Mouse (Mus musculus): ENCODE results near the gene Atg16l2. TPM values are rescaled to one million over a fixed set of nuclear protein-coding genes. Genes with fewer than 3 reads are reported as not detected.

Gene Atg16l2
- total RNA-seq, 2 experiments from 2014 or later = 6.5 to 8.9 TPM

GRCm38 (mm10) chr7:101293138-101293537, 8.9 kb downstream of the Atg16l2 start:
- no peak for DNase-seq (ENCODE audit: low spot score)

- DNase-seq (ENCODE audit: low spot score) = no peak
Observed at GRCm38 (mm10) chr7:101292696-101293095, 9.4 kb downstream of the Atg16l2 start.

GRCm38 (mm10) chr7:101292086-101292485, 10.0 kb downstream of the Atg16l2 start:
- no peak for DNase-seq (ENCODE audit: low spot score)

GRCm38 (mm10) chr7:101291641-101292040, 10.4 kb downstream of the Atg16l2 start:
- no peak for DNase-seq (ENCODE audit: low spot score)

GRCm38 (mm10) chr7:101291211-101291610, 10.8 kb downstream of the Atg16l2 start:
- no peak for DNase-seq (ENCODE audit: low spot score)

GRCm38 (mm10) chr7:101290401-101290800, 11.7 kb downstream of the Atg16l2 start:
- no peak for DNase-seq (ENCODE audit: low spot score)

GRCm38 (mm10) chr7:101288436-101288835, 13.6 kb downstream of the Atg16l2 start:
- peak; percentile 49 for DNase-seq (ENCODE audit: low spot score)

GRCm38 (mm10) chr7:101287820-101288219, 14.2 kb downstream of the Atg16l2 start:
- no peak for DNase-seq (ENCODE audit: low spot score)

GRCm38 (mm10) chr7:101286891-101287290, 15.2 kb downstream of the Atg16l2 start:
- no peak for DNase-seq (ENCODE audit: low spot score)

GRCm38 (mm10) chr7:101284504-101284903, 17.5 kb downstream of the Atg16l2 start:
- DNase-seq (ENCODE audit: low spot score) = no peak

GRCm38 (mm10) chr7:101282721-101283120, 19.3 kb downstream of the Atg16l2 start:
- no peak for DNase-seq (ENCODE audit: low spot score)

- DNase-seq (ENCODE audit: low spot score) = no peak
Observed at GRCm38 (mm10) chr7:101272466-101273160, 29.4 kb downstream of the Atg16l2 start.

GRCm38 (mm10) chr7:101271602-101272001, 30.4 kb downstream of the Atg16l2 start:
- DNase-seq (ENCODE audit: low spot score) = no peak

- DNase-seq (ENCODE audit: low spot score) = no peak
Observed at GRCm38 (mm10) chr7:101267457-101268259, 34.4 kb downstream of the Atg16l2 start.

- no peak for DNase-seq (ENCODE audit: low spot score)
Observed at GRCm38 (mm10) chr7:101263511-101263910, 38.5 kb downstream of the Atg16l2 start.

GRCm38 (mm10) chr7:101261941-101262546, 40.0 kb downstream of the Atg16l2 start:
- no peak for DNase-seq (ENCODE audit: low spot score)

- no peak for DNase-seq (ENCODE audit: low spot score)
Observed at GRCm38 (mm10) chr7:101258482-101258881, 43.6 kb downstream of the Atg16l2 start.

GRCm38 (mm10) chr7:101253071-101253470, 49.0 kb downstream of the Atg16l2 start:
- DNase-seq (ENCODE audit: low spot score) = no peak

GRCm38 (mm10) chr7:101249173-101249572, 52.9 kb downstream of the Atg16l2 start:
- DNase-seq (ENCODE audit: low spot score) = no peak

- no peak for DNase-seq (ENCODE audit: low spot score)
Observed at GRCm38 (mm10) chr7:101248760-101249159, 53.3 kb downstream of the Atg16l2 start.

GRCm38 (mm10) chr7:101236712-101237473, 65.2 kb downstream of the Atg16l2 start:
- DNase-seq (ENCODE audit: low spot score) = no peak

GRCm38 (mm10) chr7:101232716-101233115, 69.3 kb downstream of the Atg16l2 start:
- no peak for DNase-seq (ENCODE audit: low spot score)
